Mouse (Mus musculus) limb, embryonic 12.5 days (tissue): ENCODE data around the gene Gm36028. TPM values are rescaled to one million over a fixed set of nuclear protein-coding genes. Genes with fewer than 3 reads are reported as not detected.

ENCODE experiments used
- ATAC-seq: fragments of 200-750 bp; cut with Nextera tagmentation; 2 replicates; pipeline ENCODE4 v1.8.0; 2017; ENCODE audit warnings: low read depth, moderate TSS enrichment; ENCODE audit not compliant: insufficient number of reproducible peaks, insufficient read depth, low FRiP score, low TSS enrichment
- H3K27ac ChIP-seq: fragments of 300-500 bp; sonication (generic); 2 replicates; pipeline ENCODE4 v1.5.1; 2016; ENCODE audit warnings: mild to moderate bottlenecking, moderate library complexity
- H3K27me3 ChIP-seq: fragments of 300-500 bp; sonication (generic); 2 replicates; pipeline ENCODE4 v1.6.1; 2016; ENCODE audit warnings: mild to moderate bottlenecking, moderate library complexity
- H3K36me3 ChIP-seq: fragments of 300-500 bp; sonication (generic); 2 replicates; pipeline ENCODE4 v1.6.1; 2016; ENCODE audit warnings: mild to moderate bottlenecking, moderate library complexity
- H3K4me1 ChIP-seq: fragments of 300-500 bp; sonication (generic); replicated peaks from 2 replicates; pipeline ENCODE4 v1.6.1; 2016
- H3K4me2 ChIP-seq: fragments of 300-500 bp; sonication (generic); 2 replicates; pipeline ENCODE4 v1.6.1; 2016; ENCODE audit warnings: mild to moderate bottlenecking, moderate library complexity
- H3K4me3 ChIP-seq: fragments of 300-500 bp; sonication (generic); replicated peaks from 2 replicates; pipeline ENCODE4 v1.5.1; 2016; ENCODE audit warnings: mild to moderate bottlenecking
- H3K9ac ChIP-seq: fragments of 300-500 bp; sonication (generic); replicated peaks from 2 replicates; pipeline ENCODE4 v1.6.1; 2016; ENCODE audit warnings: mild to moderate bottlenecking, moderate library complexity
- H3K9me3 ChIP-seq: fragments of 300-500 bp; sonication (generic); 2 replicates; pipeline ENCODE4 v1.6.1; 2016; ENCODE audit warnings: mild to moderate bottlenecking, moderate library complexity
- WGBS: fragments of 180-500 bp; shearing (Covaris S2); methylation state at CpG from one replicate; pipeline ENCODE4 v1.1.7; 2016; 5-methylcytosine and 5-hydroxymethylcytosine counted together
- polyA plus RNA-seq: library from polyadenylated mRNA; unstranded; fragments of >200 nt; fragmentation: Nextera tagmentation; extraction: Ambion mirVana; gene quantifications from 2 replicates; pipeline ENCODE4 v1.2.1, GENCODE M21; 2016

Gm36028 gene
- polyA plus RNA-seq, 1 experiment from 2014 or later, result 0.19 TPM

DNA sequence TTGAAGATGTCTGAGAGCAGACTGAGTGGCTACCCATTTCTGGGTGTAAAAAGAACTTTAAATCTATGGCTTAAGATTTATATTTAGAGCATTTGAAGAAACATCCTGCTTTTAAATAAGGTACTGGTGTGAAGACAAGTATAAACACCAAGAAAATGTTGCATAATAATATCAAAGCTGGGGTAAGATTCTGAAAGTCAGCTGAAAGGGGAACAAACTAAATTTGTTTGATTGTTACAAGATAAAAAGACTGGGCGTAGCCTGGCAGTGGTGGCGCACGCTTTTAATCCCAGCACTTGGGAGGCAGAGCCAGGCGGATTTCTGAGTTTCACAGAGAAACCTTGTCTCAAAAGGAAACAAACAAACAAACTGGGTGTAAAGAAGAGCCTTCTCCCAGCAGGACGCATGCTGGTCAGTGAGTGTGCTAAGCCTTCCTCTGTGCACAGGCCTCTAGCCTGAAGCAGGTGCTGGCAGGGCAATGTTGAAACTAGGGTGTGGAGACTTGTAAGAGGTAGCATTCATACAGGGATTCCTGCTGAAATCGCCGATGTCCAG, 18.1 kb upstream of the Gm36028 start:
- no peaks in the 10 kb centered on the region; the same call in 1 of the 2 replicates for H3K4me1 ChIP-seq
- no peaks in the 10 kb centered on the region for H3K9me3 ChIP-seq
- H3K9ac ChIP-seq, result no peak overlapping the region
- no peak for ATAC-seq
- no peak overlapping the region for H3K4me2 ChIP-seq
- no peak overlapping the region for H3K4me3 ChIP-seq
- H3K36me3 ChIP-seq, result peaks cover 72% of the 10 kb centered on the region
- 93% methylated on average over 7 of the region's 7 CpGs for WGBS
- no peak overlapping the region for H3K27ac ChIP-seq
- H3K27me3 ChIP-seq, result no peaks in the 10 kb centered on the region

GRCm38 (mm10) chr16:37877406-37877805, 16.5 kb upstream of the Gm36028 start:
- 98% methylated on average over 3 of the region's 3 CpGs for WGBS
- Histone ChIP-seq H3K4me3 (no peak overlapping the region), H3K27ac (0 out of 2 replicates have a peak overlapping the region, but pooled peaks have one; percentile 41), H3K4me2 (no peak overlapping the region), H3K36me3 (peaks cover 60% of the 10 kb centered on the region), H3K9ac (no peak overlapping the region), H3K27me3 (no peaks in the 10 kb centered on the region), H3K9me3 (no peaks in the 10 kb centered on the region), H3K4me1 (no peaks in the 10 kb centered on the region; the same call in 1 of the 2 replicates)
- no peak for ATAC-seq

GRCm38 (mm10) chr16:37874501-37875235, 13.7 kb upstream of the Gm36028 start:
- no peak overlapping the region for H3K27ac ChIP-seq
- 95% methylated on average over 4 of the region's 4 CpGs for WGBS
- ATAC-seq, result no peak
- no peak overlapping the region for H3K4me3 ChIP-seq
- no peak overlapping the region for H3K9ac ChIP-seq
- H3K4me1 ChIP-seq, result peaks cover 18% of the 10 kb centered on the region
- peaks cover 41% of the 10 kb centered on the region for H3K36me3 ChIP-seq
- H3K4me2 ChIP-seq, result no peak overlapping the region
- no peaks in the 10 kb centered on the region for H3K9me3 ChIP-seq
- no peaks in the 10 kb centered on the region for H3K27me3 ChIP-seq

- ATAC-seq, result no peak
- peaks cover 13% of the 10 kb centered on the region for H3K36me3 ChIP-seq
- H3K4me2 ChIP-seq, result peak overlapping the region; percentile 61
- H3K27me3 ChIP-seq, result no peaks in the 10 kb centered on the region
- no peak overlapping the region for H3K9ac ChIP-seq
- H3K9me3 ChIP-seq, result no peaks in the 10 kb centered on the region
- peaks cover 19% of the 10 kb centered on the region for H3K4me1 ChIP-seq
- no peak overlapping the region for H3K4me3 ChIP-seq
- WGBS, result 88% methylated on average over 4 of the region's 4 CpGs
- no peak overlapping the region for H3K27ac ChIP-seq
Measured at GRCm38 (mm10) chr16:37871112-37871715, 10.3 kb upstream of the Gm36028 start.

GRCm38 (mm10) chr16:37869470-37870231, 8.7 kb upstream of the Gm36028 start:
- ATAC-seq, result no peak
- peak overlapping the region; percentile 99; the same call in 1 of the 2 replicates for H3K27ac ChIP-seq
- H3K9ac ChIP-seq, result peak overlapping the region; percentile 99
- H3K4me2 ChIP-seq, result peak overlapping the region; percentile 61
- peak overlapping the region; percentile 98 for H3K4me3 ChIP-seq
- peaks cover 13% of the 10 kb centered on the region for H3K36me3 ChIP-seq
- no peaks in the 10 kb centered on the region for H3K9me3 ChIP-seq
- H3K27me3 ChIP-seq, result no peaks in the 10 kb centered on the region
- H3K4me1 ChIP-seq, result peaks cover 19% of the 10 kb centered on the region
- 33% methylated on average over 4 of the region's 4 CpGs for WGBS

GRCm38 (mm10) chr16:37868506-37869469, 7.8 kb upstream of the Gm36028 start:
- H3K36me3 ChIP-seq, result peaks cover 13% of the 10 kb centered on the region
- peak overlapping the region; percentile 98 for H3K4me3 ChIP-seq
- H3K4me2 ChIP-seq, result peak overlapping the region; percentile 61
- H3K9me3 ChIP-seq, result no peaks in the 10 kb centered on the region
- WGBS, result under 1% methylated on average over 61 of the region's 87 CpGs
- peak overlapping the region; percentile 99 for H3K27ac ChIP-seq
- H3K27me3 ChIP-seq, result no peaks in the 10 kb centered on the region
- H3K4me1 ChIP-seq, result peaks cover 19% of the 10 kb centered on the region
- peak; percentile 64 for ATAC-seq
- H3K9ac ChIP-seq, result peak overlapping the region; percentile 99

DNA sequence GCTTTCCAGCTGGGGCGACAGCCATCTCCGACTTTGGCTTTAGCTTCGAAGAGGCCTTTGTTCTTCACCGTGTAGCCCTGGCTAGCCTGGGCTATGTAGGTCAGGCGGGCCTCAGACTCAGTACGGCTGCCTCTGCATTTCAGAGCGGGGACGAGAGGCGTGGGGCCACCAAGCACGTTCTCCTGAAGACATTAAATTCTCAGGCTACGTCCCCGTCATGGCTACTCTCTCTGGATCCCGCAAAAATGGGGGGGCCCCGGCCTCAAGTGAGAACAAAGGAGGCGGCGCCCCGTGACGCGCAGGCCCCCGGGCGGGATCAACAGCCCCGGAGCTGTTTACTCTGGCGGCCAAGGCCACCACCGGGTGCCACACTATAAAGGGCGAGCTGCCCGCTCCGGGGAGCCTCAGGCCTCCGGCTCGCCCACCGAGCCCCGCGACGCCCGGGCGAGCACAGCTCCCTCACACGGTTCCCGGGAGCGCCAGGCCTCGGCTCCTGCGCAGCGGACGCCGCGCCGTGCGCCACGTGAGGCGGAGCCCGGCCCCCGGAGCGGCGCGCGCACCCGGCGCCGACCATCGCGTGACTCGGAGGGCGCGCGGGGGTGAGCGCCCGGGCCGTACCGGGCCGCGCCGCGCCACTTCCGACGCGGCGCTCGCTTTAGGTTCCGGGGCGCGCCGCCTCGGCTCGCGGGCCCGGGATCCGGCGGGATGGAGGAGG, 7.0 kb upstream of the Gm36028 start, which contains the start of gene Lrrc58:
Gene Lrrc58, plus strand, starts transcription at position 599 of the 715 bp plus-strand sequence.
- H3K4me3 ChIP-seq, result peak within 1 kb of the TSS; percentile 98
- under 1% methylated on average over 78 of the region's 86 CpGs for WGBS
- no peaks in the 10 kb centered on the region for H3K9me3 ChIP-seq
- H3K36me3 ChIP-seq, result peaks cover 9% of the 10 kb centered on the region
- peaks cover 19% of the 10 kb centered on the region for H3K4me1 ChIP-seq
- ATAC-seq, result peak; percentile 89
- H3K4me2 ChIP-seq, result peak within 1 kb of the TSS; percentile 61
- H3K27ac ChIP-seq, result peak within 1 kb of the TSS; percentile 99
- peak within 1 kb of the TSS; percentile 99 for H3K9ac ChIP-seq
- no peaks in the 10 kb centered on the region for H3K27me3 ChIP-seq

DNA sequence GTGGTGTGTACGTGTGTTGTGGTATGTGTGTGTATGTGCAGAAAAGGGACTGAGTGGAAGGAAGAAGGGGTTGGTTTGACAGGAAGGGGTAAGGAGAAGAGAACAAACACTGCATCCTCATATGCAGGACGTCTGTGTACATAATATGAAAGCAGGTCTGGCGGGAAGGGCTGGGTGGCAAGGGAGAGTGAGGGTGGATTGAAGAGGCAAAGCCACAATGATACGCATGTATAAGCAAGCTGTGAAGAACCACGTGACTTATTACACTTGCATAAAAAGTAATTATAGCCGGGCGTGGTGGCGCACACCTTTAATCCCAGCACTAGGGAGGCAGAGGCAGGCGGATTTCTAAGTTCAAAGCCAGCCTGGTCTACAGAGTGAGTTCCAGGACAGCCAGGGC, 4.9 kb upstream of the Gm36028 start:
- Histone ChIP-seq H3K4me2 (no peak overlapping the region), H3K27ac (no peak overlapping the region), H3K4me1 (peaks cover 11% of the 10 kb centered on the region), H3K9me3 (peaks cover 4% of the 10 kb centered on the region; the same call in 1 of the 2 replicates), H3K4me3 (no peak overlapping the region), H3K36me3 (peaks cover 2% of the 10 kb centered on the region; the same call in 1 of the 2 replicates), H3K27me3 (no peaks in the 10 kb centered on the region), H3K9ac (no peak overlapping the region)
- WGBS, result 85% methylated on average over 9 of the region's 9 CpGs
- ATAC-seq, result no peak

DNA sequence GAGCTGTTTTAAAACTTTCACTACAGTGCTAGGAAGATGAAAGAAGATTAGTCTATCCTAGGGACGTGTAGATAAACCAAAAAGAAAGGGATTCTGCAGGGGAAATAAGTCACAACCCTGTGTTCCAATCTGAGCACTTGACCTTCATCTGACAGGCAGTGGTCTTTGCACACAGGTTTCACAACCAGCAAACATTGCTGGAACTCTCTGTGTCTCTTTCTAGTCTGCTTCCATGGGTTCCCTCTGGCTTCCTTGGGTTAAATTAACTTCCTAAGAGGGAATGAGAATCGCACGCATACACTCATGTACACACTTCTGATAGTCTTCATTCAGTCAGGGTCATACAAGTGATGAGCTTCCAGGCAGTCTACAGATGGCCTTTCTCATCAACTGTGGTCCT, 2.9 kb upstream of the Gm36028 start:
- Histone ChIP-seq H3K4me1 (no peaks in the 10 kb centered on the region), H3K4me2 (no peak overlapping the region), H3K9me3 (peaks cover 4% of the 10 kb centered on the region; the same call in 1 of the 2 replicates), H3K4me3 (no peak overlapping the region), H3K36me3 (no peaks in the 10 kb centered on the region), H3K9ac (no peak overlapping the region), H3K27ac (no peak overlapping the region), H3K27me3 (no peaks in the 10 kb centered on the region)
- no peak for ATAC-seq
- WGBS, result 75% methylated on average over 3 of the region's 3 CpGs

DNA sequence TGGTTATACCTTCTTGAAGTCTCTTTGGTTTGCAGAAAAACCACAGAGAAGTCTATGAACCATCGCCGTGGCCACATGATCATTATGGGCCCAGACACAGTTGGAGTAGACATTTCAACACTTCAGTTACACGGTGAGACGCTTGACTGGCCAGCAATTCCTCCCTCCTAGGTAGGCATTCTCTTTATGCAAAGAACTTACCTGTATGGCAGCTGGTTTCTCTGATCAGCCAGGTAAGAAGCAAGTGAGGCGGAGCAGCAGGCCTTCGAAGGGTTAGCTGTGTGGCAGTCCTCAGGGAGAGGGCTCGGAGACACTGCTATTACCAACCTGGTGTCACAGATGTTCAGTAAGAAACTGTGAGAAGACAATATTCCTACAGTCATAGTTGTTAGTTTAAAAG, 733 bp downstream of the Gm36028 start:
- Histone ChIP-seq H3K9me3 (peaks cover 4% of the 10 kb centered on the region; the same call in 1 of the 2 replicates), H3K27me3 (no peaks in the 10 kb centered on the region), H3K36me3 (no peaks in the 10 kb centered on the region), H3K4me1 (no peaks in the 10 kb centered on the region), H3K4me3 (no peak overlapping the region), H3K9ac (no peak overlapping the region), H3K27ac (no peak overlapping the region), H3K4me2 (no peak overlapping the region)
- no peak for ATAC-seq
- WGBS, result 80% methylated on average over 7 of the region's 7 CpGs
